Mouse (Mus musculus): ENCODE results near the gene Cd3g.

- TF ChIP-seq GATA1 (IDR thresholded peaks at IDR 0.05; ENCODE audit: borderline replicate concordance, low read length) = no peak
- no peak for TF ChIP-seq FLI1 (IDR thresholded peaks at IDR 0.05; ENCODE audit: low read length)
These were observed 37.8 kb upstream of the Cd3g start for GRCm38 (mm10) chr9:45018031-45018430.

Data from megakaryocyte, embryonic 14.5 days (primary cell).